Mouse (Mus musculus): ENCODE results near the gene 0610030E20Rik.
A peak's percentile ranks its signal among the peaks of the same experiment; 100 is the strongest.

0610030E20Rik gene

GRCm38 (mm10) chr6:72369557-72369956 is 22.4 kb downstream of the 0610030E20Rik start:
- DNase-seq (ENCODE audit: low spot score in 2 of 2) = no peak

- no peak for DNase-seq (ENCODE audit: low spot score in 2 of 2)
These were observed 23.0 kb downstream of the 0610030E20Rik start for GRCm38 (mm10) chr6:72370091-72370490.

- no peak for DNase-seq (ENCODE audit: low spot score in 2 of 2)
These were observed 24.0 kb downstream of the 0610030E20Rik start for GRCm38 (mm10) chr6:72371147-72371546.

DNA sequence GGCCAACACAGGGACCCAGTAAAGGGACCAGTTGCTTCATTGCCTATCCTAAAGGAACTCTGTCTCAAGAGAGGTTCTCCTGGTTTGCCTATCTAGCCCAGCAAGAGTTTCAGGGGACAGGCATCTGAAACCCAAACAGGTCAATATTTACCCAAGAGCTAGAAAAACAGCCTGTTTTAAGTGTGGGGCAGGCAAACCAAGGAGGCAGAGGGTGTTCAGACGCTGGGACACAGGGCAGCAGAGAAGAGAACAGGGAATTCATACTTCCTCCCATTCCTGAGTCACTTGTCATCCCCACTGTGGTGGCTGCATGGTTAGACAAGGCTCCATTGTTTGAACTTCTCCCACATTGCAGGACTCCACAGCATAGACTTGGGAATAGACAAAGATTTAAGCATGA is 24.5 kb downstream of the 0610030E20Rik start:
- no peak for DNase-seq (ENCODE audit: low spot score in 2 of 2)

GRCm38 (mm10) chr6:72373184-72373583 is 26.1 kb downstream of the 0610030E20Rik start:
- DNase-seq (ENCODE audit: low spot score in 2 of 2) = no peak

- DNase-seq (ENCODE audit: low spot score in 2 of 2) = no peak
These were observed 27.1 kb downstream of the 0610030E20Rik start for GRCm38 (mm10) chr6:72374206-72374605.

DNA sequence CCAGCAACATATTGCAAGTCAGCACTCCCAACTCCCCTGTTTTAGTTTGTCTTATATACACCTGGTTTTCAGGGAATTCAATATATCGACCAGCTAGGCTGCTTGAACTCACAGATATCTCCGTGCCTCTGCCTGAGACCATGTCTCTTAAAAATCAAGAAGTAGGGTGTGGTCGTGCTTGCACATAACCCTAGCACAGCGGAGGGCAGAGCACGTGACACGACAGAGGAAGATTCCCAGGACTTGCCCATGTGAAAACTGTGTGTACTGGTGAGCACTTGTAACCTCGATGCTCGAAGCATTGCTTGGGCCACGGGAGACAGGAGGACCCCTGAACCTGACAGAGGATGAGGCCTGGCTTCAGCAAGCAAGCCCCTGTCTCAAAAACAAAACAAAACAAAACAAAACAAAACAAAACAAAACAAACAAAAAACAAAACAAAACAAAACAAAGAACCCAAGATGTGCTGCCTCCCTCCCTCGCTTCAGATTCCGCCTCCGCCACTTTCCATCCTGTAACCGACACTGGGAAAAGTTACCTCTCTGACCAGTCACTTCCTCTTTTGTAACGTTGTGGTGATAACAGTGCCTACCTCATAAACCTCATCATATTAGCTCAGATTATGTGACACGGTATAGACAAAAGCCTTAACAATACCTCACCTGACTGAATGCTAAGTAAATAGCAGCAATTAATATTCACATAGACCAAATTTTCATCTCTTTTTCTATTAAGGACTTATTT is 27.9 kb downstream of the 0610030E20Rik start:
- DNase-seq (ENCODE audit: low spot score in 2 of 2) = no peak

GRCm38 (mm10) chr6:72378510-72379234 is 31.6 kb downstream of the 0610030E20Rik start:
- no peak for DNase-seq (ENCODE audit: low spot score in 2 of 2)

DNA sequence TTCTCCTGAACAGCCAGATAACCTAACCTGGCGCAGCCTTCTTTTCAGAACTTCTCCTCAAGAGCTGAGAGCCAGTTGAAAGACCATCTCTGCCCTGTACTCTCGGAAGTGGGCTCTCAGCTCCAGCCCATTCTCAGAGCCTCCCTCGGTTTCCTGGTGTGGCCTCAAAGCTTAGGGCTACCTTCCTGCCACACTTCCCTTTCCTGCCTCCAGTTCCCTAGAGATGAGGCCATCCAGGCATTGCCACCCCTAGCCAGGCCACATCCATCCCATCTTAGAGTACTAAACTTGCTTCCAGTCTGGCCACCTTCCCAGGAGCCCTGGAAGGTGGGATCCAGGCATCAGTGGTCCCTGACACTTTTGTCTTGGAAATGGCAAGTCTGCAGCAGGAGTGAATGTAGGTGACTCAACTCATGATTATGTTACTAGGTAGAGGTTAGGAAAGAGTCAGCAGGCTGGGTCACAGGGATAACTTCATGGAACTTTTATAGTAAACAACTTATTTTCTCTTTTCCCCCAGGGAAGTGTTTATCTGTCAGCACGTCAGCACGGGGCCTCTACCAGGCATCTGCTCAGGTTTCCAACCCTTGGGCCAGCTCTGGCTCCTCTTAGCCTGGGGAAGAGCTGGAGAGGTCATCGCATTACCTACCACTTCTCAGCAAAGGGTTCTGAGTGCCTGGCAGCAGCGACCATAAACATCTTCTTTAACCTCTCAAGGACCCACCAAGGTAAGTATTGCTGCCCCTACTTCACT is 32.4 kb downstream of the 0610030E20Rik start:
- no peak for DNase-seq (ENCODE audit: low spot score in 2 of 2)

GRCm38 (mm10) chr6:72380131-72380770 is 33.1 kb downstream of the 0610030E20Rik start, which contains the start of gene Vamp5:
TSS of gene Vamp5 (minus strand) at chr6:72380468.
- no peak for DNase-seq (ENCODE audit: low spot score in 2 of 2)

DNA sequence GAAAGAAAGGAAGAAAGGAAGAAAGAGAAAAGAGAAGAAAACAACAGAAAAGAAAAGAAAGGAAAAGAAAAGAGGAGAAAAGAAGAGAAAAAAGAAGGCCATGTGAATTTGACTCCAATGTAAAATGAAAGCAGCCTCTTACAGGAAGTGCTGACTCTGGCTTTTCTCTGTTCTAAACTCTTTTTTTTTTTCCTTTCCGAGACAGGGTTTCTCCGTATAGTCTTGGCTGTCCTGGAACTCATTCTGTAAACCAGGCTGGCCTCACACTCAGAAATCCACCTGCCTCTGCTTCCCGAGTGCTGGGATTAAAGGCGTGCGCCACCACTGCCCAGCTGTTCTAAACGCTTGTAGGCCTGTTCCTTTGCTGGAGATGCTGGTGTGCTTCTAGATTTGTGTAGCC is 35.4 kb downstream of the 0610030E20Rik start:
- no peak for DNase-seq (ENCODE audit: low spot score in 2 of 2)

DNA sequence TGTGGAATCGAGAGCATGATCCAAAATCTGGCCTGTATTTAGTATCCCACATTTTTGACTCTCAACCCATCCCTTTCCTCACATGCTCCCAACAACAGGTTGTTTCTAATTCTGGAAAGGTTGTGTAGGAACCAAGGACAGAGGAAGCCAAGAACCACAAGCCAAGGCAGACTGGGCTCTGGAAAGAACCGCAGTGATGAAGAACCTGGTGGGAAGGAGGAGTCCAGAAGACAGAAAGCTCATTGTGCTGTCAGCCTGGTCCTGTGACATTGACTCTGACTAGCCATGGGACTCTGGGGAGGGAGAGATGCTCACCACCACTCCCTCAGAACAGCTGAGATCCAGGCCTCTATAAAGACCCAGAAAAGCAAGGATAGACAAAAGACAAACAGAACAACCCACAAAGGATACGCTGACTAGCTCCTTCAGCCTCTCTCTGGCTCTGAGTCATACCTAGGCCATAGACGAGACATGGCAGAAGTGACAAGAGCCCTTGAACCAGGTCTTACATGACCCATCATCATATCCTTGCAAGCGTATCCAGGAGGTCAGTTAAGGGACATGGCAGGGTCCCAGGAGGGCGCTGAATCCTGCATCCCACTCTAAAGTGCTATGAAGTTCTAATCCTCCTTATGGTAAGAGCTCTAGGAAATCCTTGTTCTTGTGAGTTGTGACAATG is 36.2 kb downstream of the 0610030E20Rik start:
- DNase-seq (ENCODE audit: low spot score in 2 of 2) = no peak

- DNase-seq (ENCODE audit: low spot score in 2 of 2) = no peak
These were observed 36.8 kb downstream of the 0610030E20Rik start for GRCm38 (mm10) chr6:72383952-72384351.

DNA sequence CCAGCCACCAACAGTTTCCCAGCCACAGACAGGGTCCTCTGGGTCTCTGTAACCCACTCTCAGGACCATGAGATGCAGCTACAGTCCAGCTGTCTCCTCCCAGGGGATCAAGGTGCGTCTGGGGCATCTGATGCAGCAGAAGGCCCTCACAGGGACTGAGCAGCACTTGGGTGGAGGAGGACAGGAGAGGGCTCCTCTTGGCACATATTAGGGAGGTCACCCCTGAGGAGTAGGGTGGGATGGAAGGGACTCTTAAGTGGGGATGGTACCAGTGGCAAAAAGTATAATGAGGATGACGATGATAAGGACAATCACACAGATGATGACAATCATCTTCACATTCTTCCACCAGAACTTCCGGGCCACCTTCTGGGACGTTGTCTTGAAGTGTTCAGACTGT is 38.1 kb downstream of the 0610030E20Rik start:
- no peak for DNase-seq (ENCODE audit: low spot score in 2 of 2)

- DNase-seq (ENCODE audit: low spot score in 2 of 2) = no peak
These were observed 39.4 kb downstream of the 0610030E20Rik start for GRCm38 (mm10) chr6:72386561-72386960.

DNA sequence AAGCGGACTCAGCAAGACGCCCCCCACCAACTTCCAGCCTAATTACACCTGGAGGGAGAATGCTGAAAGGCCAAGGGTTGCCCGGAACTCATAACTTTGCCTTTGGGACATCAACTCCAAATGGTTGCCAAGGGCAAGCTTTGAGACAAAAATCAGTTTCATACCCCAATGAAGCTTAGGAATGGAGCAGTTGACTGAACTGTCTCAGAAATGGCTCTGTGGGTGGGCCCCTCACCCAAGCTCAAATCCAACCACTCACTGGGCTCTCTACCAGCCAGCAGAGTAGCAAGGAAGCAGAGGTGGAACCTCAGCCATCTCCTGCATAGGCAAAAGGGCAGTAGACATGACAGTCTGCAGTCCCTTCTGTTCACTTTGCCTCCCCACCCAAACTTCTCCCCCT is 40.7 kb downstream of the 0610030E20Rik start:
- no peak for DNase-seq (ENCODE audit: low spot score in 2 of 2)

DNA sequence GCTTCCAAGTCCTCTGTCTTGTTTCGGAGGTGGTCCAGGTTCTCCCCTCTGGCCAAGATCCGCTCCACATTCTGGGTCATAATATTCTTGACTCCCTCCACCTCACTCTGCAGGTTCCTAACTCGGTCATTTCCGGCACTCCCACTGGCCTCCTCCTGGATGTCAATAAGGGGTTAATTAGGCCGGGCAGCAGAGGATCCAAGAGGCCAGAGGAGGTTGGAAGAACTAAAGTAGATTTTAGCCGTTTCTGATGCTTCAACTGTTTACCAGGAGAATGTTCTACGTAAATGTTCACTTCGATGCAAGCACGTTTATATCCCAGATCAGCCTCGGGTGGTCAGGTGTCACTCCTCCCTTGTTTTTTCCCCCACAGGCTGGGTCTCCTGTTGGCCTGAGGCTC is 41.1 kb downstream of the 0610030E20Rik start:
- no peak for DNase-seq (ENCODE audit: low spot score in 2 of 2)

DNA sequence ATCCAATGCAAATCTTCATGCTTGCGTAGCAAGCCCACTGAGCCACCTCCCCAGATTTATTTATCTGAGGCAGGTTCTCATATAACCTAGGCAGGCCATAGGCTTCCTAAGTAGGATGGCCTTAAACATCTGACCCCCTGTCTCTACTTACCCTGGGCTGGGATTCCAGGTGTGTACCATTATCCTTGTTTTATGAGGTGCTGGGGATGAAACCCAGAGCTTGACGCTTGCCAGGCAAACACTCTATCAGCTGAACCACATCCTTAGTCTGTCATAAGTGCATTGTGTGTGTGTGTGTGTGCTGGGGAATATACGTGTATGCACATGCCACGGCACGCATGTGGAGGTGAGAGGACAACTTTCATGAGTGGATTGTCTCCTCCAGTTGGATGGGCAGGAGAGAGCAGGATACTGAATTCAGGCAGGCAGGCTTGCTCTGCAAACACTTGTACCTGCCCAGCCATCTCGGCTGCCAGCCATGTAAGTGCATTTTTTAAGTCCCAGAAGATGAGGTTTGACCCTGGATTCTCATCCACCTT is 41.7 kb downstream of the 0610030E20Rik start:
- no peak for DNase-seq (ENCODE audit: low spot score in 2 of 2)

DNA sequence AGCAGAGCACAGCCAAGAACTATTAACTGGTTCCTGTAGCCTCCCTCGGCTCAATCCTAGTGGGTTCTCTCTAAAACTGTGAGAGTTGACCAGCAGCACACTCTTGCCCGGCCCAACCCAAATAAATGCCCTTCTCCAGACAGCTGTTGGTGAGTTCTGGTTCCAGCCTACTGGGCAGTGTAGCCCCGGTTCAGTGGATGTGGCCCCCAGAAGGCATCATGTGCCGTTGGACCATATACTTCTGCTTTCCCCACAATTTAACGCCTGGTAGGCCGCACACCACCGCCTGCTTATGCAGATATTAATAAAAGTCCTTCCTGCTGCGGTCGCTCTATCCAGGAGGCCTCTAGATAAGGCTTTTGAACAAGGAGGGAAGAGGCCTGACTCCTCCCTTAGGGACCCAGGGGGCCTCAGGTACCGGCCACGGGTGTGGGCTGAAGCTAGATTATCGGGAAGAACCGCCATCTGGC is 42.4 kb downstream of the 0610030E20Rik start:
- DNase-seq (ENCODE audit: low spot score in 2 of 2) = no peak

DNA sequence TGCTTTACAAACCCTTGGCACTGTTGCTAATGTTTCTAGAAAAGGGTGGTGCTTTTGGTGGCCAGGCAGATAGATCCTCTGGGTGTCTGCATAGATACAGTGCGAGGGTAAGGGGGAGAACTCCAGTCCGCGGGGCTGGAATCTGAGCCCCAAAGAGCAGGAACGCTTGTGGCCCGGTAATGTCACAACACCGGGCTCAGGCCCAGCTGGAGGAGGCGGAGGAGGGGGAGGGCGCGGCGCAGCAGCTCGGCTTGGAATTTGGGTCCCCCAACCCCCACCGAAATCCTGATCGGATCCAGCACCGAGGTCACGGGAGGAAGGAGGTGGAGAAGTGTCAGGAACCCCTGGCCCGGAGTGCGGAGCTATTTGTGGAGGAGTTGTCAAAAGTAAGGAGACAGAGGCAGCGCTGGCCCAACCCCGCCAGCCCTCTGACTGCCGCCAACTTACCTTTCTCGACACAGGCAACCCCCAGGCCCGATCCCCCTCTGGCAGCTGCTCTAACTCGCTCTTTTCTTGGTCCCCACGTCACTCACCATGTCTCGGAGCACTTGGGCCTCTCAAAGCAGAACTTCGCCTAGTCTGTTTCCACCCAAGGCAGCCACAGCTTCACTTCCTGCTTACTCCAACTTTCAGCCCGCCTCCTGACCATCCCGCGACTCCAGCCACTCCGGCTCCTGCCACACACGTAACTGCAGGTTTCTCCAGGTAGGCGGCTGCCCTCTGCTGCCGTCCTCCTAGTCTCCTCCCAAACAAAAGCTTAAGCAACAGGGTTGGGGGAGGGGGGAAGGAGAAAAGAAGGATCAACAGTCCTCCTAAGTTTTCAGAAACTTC is 43.0 kb downstream of the 0610030E20Rik start, which contains the start of gene Vamp8:
TSS of gene Vamp8 (minus strand) at position 763 of the 831 bp plus-strand sequence.
- peak in 1 of 2 experiments; percentile 17 for DNase-seq (ENCODE audit: low spot score in 2 of 2)

All from right cerebral cortex, postnatal 36 days (tissue).